Mouse (Mus musculus) neural tube, embryonic 15.5 days (tissue): Measurements from ENCODE around the gene Pak1. TPM values are rescaled to one million over a fixed set of nuclear protein-coding genes. Genes with fewer than 3 reads are reported as not detected.
A peak's percentile ranks its signal among the peaks of the same experiment; 100 is the strongest.

Source experiments
- ATAC-seq: fragments of 200-750 bp; cut with Nextera tagmentation; 2 replicates; pipeline ENCODE4 v1.8.0; 2017; ENCODE audit warnings: mild to moderate bottlenecking, moderate TSS enrichment, moderate library complexity; ENCODE audit not compliant: low FRiP score
- H3K27ac ChIP-seq: fragments of 300-500 bp; sonication (generic); replicated peaks from 2 replicates; pipeline ENCODE4 v1.5.1; 2015; ENCODE audit warnings: mild to moderate bottlenecking, inconsistent platforms
- H3K27me3 ChIP-seq: fragments of 300-500 bp; sonication (generic); replicated peaks from 2 replicates; pipeline ENCODE4 v1.6.1; 2015; ENCODE audit warnings: inconsistent platforms
- H3K36me3 ChIP-seq: fragments of 300-500 bp; sonication (generic); 2 replicates; pipeline ENCODE4 v1.6.1; 2015; ENCODE audit warnings: inconsistent platforms
- H3K4me1 ChIP-seq: fragments of 300-500 bp; sonication (generic); 2 replicates; pipeline ENCODE4 v1.6.1; 2015; ENCODE audit warnings: inconsistent platforms
- H3K4me2 ChIP-seq: fragments of 300-500 bp; sonication (generic); 2 replicates; pipeline ENCODE4 v1.6.1; 2015; ENCODE audit warnings: inconsistent platforms, mild to moderate bottlenecking, moderate library complexity
- H3K4me3 ChIP-seq: fragments of 300-500 bp; sonication (generic); replicated peaks from 2 replicates; pipeline ENCODE4 v1.5.1; 2015; ENCODE audit warnings: mild to moderate bottlenecking, inconsistent platforms
- H3K9ac ChIP-seq: fragments of 300-500 bp; sonication (generic); replicated peaks from 2 replicates; pipeline ENCODE4 v1.6.1; 2015; ENCODE audit warnings: mild to moderate bottlenecking, inconsistent platforms
- H3K9me3 ChIP-seq: fragments of 300-500 bp; sonication (generic); replicated peaks from 2 replicates; pipeline ENCODE4 v1.6.1; 2016; ENCODE audit warnings: inconsistent platforms
- WGBS: fragments of 180-500 bp; shearing (Covaris S2); methylation state at CpG from one replicate; pipeline ENCODE4 v1.1.7; 2015; ENCODE audit warnings: mixed read lengths; 5-methylcytosine and 5-hydroxymethylcytosine counted together
- polyA plus RNA-seq: library from polyadenylated mRNA; unstranded; fragments of >200 nt; fragmentation: Nextera tagmentation; extraction: Ambion mirVana; gene quantifications from 2 replicates; pipeline ENCODE4 v1.2.1, GENCODE M21; 2015

Pak1 gene
- polyA plus RNA-seq, 1 experiment from 2014 or later: 134 TPM

DNA sequence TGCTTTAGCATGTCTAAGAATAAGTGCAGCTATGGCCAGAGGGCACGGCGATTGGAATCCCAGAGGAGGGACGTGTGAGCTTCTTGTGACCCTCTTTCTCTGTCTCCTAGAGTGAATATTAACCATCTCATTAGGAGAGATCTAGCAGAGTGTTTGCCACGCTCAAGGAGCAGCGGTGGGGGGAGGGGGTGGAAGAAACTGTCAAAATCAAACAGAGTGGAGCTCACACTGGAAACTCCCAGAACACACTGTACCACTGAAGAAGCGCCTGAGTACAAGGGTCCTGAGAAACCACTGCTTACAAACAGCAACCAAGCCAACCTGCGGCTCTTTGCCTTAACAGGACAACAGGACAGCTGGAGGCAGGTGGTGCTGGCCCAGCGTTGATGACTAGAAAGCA lies 6.8 kb upstream of the Pak1 start:
- Histone ChIP-seq H3K27ac (no peak overlapping the region), H3K9ac (no peak overlapping the region), H3K4me1 (no peaks in the 10 kb centered on the region), H3K4me2 (no peak overlapping the region), H3K4me3 (no peak overlapping the region), H3K27me3 (0 out of 2 replicates have a peak, but pooled peaks cover 3% of the 10 kb centered on the region), H3K36me3 (no peaks in the 10 kb centered on the region), H3K9me3 (no peaks in the 10 kb centered on the region)
- no peak for ATAC-seq
- 79% methylated on average over 8 of the region's 8 CpGs for WGBS

DNA sequence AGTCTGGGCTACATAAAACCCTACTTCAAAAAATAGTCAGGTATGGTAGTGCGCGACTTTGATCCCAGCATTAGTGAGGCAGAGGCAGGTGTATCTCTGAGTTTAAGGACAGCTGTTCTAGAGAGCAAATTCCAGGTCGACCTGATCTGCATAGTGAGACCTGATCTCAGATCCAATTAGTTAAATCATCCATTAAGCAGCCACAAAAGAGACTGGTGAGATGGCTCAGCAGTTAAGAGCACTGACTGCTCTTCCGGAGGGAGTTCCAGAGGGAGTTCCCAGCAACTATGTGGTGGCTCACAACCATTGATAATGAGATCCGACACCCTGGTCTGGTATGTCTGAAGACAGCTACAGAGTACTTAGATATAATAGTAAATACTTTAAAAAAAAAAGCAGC lies 4.8 kb upstream of the Pak1 start:
- whole genome bisulfite sequencing: 63% methylated on average over 5 of the region's 5 CpGs
- Histone ChIP-seq H3K27ac (no peak overlapping the region), H3K4me3 (no peak overlapping the region), H3K27me3 (0 out of 2 replicates have a peak, but pooled peaks cover 3% of the 10 kb centered on the region), H3K4me1 (0 out of 2 replicates have a peak, but pooled peaks cover 4% of the 10 kb centered on the region), H3K4me2 (no peak overlapping the region), H3K36me3 (no peaks in the 10 kb centered on the region), H3K9ac (no peak overlapping the region), H3K9me3 (no peaks in the 10 kb centered on the region)
- no peak for ATAC-seq

DNA sequence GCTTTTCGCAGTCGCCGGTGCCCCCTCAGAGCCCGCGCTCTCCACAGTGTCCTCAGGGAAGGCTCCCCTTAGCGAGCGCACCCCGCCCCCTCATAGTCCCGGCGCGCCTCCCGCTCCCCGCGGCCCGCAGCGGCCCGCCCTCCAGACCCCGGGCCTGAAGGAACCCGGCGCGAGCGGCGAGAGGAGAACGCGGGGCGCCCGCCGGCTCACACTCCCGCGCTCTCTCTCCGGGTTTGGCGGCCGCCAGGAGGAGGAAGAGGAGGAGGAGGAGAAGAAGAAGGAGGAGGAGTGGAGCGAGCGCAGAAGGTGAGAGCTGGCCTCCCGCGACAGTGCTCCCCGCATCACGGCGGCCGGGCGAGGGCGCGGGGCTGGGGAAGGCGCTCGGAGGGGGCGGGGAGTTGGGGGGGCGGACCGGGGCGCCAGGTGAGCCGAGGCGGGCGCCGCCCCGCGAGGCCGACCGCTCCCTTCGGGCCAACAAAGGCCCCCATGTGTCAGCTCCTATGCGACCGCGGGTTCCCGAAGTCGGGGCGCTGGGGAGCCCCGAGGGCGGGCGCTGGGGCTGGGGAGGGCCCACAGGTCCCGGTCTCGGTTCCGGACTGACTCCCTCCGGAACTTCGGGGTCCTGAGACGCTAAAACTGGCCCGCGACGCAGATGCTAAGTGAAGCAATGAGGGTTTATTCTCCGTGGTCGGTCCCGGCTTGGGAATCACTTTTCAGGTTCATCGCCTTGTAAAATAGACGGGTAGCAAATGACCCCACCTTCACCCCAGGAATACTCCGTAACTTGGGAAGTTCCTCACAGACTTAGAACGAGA lies 535 bp downstream of the Pak1 start:
- H3K9ac ChIP-seq: peak overlapping the region; percentile 89
- peak; percentile 68 for ATAC-seq
- H3K4me1 ChIP-seq: peaks cover 15% of the 10 kb centered on the region

DNA sequence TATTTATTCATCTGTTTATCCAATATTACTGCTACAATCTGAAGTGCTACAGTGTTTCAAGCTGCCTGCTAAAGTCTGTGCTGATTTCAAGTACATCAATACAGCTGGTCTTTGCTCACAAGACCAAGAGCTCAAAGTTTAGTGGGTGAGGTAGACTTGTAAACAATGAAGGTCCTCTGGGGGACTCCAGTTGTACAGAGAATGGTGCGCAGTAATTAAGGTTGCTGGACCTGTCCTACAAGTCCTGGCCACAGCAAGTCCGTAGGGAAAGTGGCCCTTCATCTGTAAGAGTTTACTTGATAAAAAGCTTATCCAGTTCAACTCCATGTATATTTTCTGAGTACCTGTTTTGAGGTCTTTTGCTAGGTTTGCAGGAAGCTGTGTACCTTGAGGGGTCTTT lies 1.9 kb downstream of the Pak1 start:
- WGBS: 44% methylated on average over 2 of the region's 2 CpGs
- no peaks in the 10 kb centered on the region for H3K9me3 ChIP-seq

More for the DNA sequence above, 535 bp downstream of the Pak1 start:
- Histone ChIP-seq H3K4me3 (peak overlapping the region; percentile 91), H3K36me3 (no peaks in the 10 kb centered on the region), H3K27ac (peak overlapping the region; percentile 82), H3K27me3 (0 out of 2 replicates have a peak, but pooled peaks cover 3% of the 10 kb centered on the region), H3K4me2 (peak overlapping the region; percentile 79), H3K9me3 (no peaks in the 10 kb centered on the region)
- WGBS: under 1% methylated on average over 70 of the region's 84 CpGs

DNA sequence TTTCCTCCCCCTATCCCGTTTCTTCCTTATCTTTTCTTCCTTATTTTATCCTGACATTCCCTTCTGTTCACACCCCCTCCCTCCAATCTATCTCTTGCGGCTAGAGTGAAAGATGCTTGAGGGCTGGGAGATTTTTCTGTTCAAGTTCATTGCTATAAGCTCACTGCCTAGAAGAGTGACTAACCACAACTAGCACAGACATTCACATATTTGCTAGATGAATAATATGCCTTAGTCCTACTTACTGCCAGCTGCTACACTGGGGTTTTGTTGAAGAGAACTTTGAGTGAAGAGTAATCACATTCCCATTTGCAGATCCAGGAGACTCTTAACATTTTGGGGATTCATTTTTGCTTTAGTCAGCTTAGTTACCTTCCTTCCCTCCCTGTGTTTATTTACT lies 4.0 kb downstream of the Pak1 start:
- Histone ChIP-seq H3K27ac (no peak overlapping the region), H3K4me3 (no peak overlapping the region), H3K36me3 (no peaks in the 10 kb centered on the region), H3K9ac (no peak overlapping the region), H3K4me1 (peaks cover 15% of the 10 kb centered on the region), H3K27me3 (no peaks in the 10 kb centered on the region), H3K9me3 (no peaks in the 10 kb centered on the region), H3K4me2 (no peak overlapping the region)
- WGBS: 69% methylated on average over 2 of the region's 2 CpGs
- ATAC-seq: no peak

More for the DNA sequence above, 1.9 kb downstream of the Pak1 start:
- Histone ChIP-seq H3K27me3 (0 out of 2 replicates have a peak, but pooled peaks cover 3% of the 10 kb centered on the region), H3K4me1 (peaks cover 15% of the 10 kb centered on the region), H3K9ac (no peak overlapping the region), H3K4me2 (peak overlapping the region; percentile 79), H3K36me3 (no peaks in the 10 kb centered on the region), H3K27ac (no peak overlapping the region), H3K4me3 (no peak overlapping the region; the same call in 1 of the 2 replicates)
- no peak for ATAC-seq

DNA sequence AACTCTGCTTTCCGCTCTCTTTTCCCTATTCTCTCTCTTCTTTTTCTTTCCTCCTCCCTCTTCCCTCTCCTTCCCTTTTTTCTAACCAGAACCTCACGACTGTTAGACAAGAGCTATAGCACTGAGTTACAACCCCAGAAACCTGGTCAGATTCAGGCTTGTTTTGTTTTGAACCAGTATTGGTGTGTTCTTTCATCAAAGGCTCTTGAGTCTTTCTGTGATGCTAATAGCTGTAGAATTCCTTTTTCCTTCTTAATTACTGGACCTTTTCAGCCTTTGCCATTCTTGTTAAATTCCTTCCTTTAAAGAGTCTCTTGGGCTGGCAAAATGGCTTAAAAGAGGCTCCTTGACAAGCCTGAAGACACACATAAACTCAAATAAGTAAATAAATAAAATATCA lies 14.8 kb downstream of the Pak1 start:
- WGBS: 12% methylated on average over 2 of the region's 2 CpGs

DNA sequence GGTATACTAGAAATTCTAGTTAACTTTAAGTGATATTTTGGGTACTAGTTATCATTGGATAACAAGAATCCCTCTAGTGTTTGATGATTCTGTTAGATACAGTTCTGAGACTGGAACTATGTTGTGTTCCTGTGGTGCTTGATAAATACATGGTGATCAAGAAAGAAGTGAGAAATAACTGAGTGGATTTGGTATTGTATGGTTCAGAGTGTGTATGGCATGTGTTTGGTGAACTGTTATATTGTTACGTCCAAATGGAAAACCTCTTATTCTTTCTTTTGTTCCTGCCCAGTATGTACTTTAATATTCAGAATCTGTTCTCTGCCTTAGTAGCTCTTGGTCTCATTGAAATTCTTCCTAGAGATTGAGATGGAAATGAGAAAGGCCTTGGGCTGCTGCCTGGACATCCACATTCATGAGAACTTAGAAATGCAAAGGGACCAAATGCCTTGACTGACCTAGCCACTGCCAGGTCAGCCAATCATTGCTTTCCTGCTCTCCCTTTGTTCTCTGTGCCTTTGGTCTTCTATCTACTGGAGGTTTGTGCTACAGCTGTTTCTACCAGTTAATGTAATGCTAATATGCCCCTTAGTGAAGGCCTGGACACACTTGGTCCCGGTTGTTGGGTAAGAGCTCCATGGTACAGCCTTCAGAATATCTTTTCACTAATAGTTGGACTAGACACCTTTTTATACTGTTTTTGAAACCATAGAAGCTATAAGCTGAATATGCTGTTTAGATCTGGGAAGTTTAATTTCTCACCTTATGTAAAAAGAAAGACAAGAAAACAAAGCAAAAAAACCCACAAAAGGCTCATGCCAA lies 16.1 kb downstream of the Pak1 start:
- Histone ChIP-seq H3K9me3 (no peaks in the 10 kb centered on the region), H3K9ac (no peak overlapping the region), H3K27ac (peak overlapping the region; percentile 13; the same call in 1 of the 2 replicates), H3K27me3 (no peaks in the 10 kb centered on the region), H3K4me3 (no peak overlapping the region), H3K4me1 (peaks cover 7% of the 10 kb centered on the region), H3K4me2 (no peak overlapping the region), H3K36me3 (no peaks in the 10 kb centered on the region)
- WGBS: 30% methylated on average over 2 of the region's 2 CpGs
- ATAC-seq: no peak

More for the DNA sequence above, 14.8 kb downstream of the Pak1 start:
- no peaks in the 10 kb centered on the region for H3K9me3 ChIP-seq
- H3K4me3 ChIP-seq: no peak overlapping the region
- no peak overlapping the region for H3K4me2 ChIP-seq
- no peaks in the 10 kb centered on the region for H3K36me3 ChIP-seq
- peaks cover 7% of the 10 kb centered on the region for H3K4me1 ChIP-seq
- ATAC-seq: no peak
- H3K27me3 ChIP-seq: no peaks in the 10 kb centered on the region
- no peak overlapping the region for H3K9ac ChIP-seq
- H3K27ac ChIP-seq: no peak overlapping the region

DNA sequence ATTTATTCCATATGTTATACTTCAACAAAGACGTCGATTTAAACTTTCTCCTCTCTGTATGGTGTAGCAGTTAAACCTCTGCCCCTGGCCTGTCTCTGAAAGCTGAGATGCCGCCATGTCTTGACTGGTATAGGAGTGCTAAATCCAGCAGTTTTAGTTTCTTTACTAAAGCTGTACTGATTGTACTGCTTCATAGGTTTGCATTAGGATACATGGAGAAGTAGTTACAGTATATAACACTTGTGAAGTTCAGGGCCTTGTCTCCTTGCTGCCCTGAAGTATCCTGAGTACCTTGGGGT lies 16.7 kb downstream of the Pak1 start:
- Histone ChIP-seq H3K4me2 (no peak overlapping the region), H3K27ac (no peak overlapping the region), H3K4me1 (peaks cover 2% of the 10 kb centered on the region), H3K9ac (no peak overlapping the region), H3K9me3 (no peaks in the 10 kb centered on the region), H3K27me3 (no peaks in the 10 kb centered on the region), H3K36me3 (no peaks in the 10 kb centered on the region), H3K4me3 (no peak overlapping the region)
- no peak for ATAC-seq
- 29% methylated on average over 3 of the region's 3 CpGs for WGBS

DNA sequence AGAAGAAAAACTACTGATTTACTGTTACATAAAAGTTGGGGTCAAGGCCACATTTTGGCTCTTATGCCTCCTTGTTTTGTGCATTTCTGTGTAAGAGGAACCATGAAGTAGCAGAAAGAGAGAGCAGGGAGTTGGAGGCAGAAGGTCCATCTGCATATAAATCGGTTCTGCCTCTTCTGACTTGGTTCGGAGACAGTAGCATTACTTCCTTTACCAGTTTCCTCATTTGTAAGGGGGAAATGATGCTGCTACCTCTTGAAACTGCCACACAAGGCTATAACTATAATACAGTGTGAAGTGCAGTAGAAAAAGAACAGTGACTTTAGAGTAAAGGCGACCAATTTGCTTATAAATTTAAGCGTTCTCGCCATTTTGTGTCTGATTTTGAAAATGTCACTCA lies 21.0 kb downstream of the Pak1 start:
- no peaks in the 10 kb centered on the region for H3K27me3 ChIP-seq
- ATAC-seq: no peak
- WGBS: 85% methylated on average over 5 of the region's 5 CpGs
- H3K27ac ChIP-seq: no peak overlapping the region
- peaks cover 2% of the 10 kb centered on the region; the same call in 1 of the 2 replicates for H3K4me1 ChIP-seq
- H3K4me2 ChIP-seq: no peak overlapping the region
- no peaks in the 10 kb centered on the region for H3K36me3 ChIP-seq
- no peak overlapping the region for H3K4me3 ChIP-seq
- H3K9ac ChIP-seq: no peak overlapping the region
- H3K9me3 ChIP-seq: no peaks in the 10 kb centered on the region

DNA sequence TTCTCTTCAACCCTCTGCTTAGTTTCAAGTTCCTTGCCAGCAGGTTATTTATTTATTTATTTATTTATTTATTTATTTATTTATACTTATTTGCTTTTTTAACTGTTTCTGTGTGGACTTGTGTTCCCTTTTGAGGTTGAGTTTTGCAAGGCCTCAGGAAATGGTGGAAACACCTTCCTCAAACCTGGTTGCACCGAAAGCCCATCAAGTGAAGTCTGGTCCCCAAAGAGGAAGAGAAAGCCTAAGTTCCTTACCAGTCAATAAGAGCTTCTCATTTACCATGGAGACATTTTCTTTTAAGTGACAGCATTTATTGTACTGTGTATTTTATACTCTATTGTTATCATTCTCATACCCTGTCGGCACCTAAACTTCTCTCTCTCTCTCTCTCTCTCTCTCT lies 33.5 kb downstream of the Pak1 start:
- Histone ChIP-seq H3K4me1 (no peaks in the 10 kb centered on the region), H3K4me3 (no peak overlapping the region), H3K9ac (no peak overlapping the region), H3K27ac (no peak overlapping the region), H3K36me3 (no peaks in the 10 kb centered on the region), H3K9me3 (no peaks in the 10 kb centered on the region), H3K27me3 (no peaks in the 10 kb centered on the region), H3K4me2 (no peak overlapping the region)
- no peak for ATAC-seq
- WGBS: 85% methylated on average over 2 of the region's 2 CpGs

DNA sequence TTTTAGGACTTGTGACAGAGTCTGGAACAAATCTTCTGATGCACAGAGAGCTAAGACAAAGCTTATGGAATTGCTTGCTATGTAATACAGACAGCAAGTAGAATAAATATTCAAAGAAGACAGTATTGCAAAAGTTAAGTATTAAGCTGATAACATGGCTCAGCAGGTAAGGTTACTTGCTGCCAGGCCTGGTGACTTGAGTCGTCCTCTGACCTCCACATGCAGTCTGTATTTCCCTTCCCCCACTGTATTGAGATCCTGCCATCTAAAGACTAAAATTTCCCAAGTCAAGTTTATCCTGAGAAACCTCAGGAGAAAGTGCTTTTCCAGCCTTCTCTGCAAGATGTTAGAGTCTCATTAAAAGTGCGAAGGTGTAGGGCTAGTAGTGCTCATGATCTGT lies 40.8 kb downstream of the Pak1 start:
- Histone ChIP-seq H3K27me3 (no peaks in the 10 kb centered on the region), H3K36me3 (no peaks in the 10 kb centered on the region), H3K27ac (no peak overlapping the region), H3K4me1 (no peaks in the 10 kb centered on the region), H3K9me3 (no peaks in the 10 kb centered on the region), H3K4me2 (no peak overlapping the region), H3K4me3 (no peak overlapping the region), H3K9ac (no peak overlapping the region)
- no peak for ATAC-seq
- WGBS: 86% methylated on average over 2 of the region's 2 CpGs

DNA sequence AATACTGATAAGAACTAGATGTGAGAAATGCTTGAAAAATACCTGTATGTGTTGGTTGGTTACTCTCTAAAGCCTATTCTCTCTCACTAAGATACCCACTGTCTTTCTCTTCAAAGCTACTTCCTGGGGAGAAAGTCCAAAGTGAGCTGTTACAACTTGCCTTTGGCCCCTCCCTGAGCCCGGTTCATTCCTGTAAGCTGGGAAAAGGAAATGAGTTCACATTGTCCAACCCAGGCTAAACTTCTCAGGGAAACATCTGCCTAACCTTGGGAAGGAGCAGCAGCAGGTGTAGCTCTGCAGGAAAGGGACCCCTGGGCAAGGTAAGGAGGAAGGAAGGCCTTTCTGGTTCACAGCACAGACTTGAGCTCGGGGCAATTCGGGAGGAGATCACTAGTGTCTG lies 42.4 kb downstream of the Pak1 start:
- H3K27ac ChIP-seq: no peak overlapping the region
- H3K4me2 ChIP-seq: no peak overlapping the region
- no peaks in the 10 kb centered on the region for H3K4me1 ChIP-seq
- no peak overlapping the region for H3K4me3 ChIP-seq
- H3K36me3 ChIP-seq: no peaks in the 10 kb centered on the region
- H3K27me3 ChIP-seq: no peaks in the 10 kb centered on the region
- WGBS: 76% methylated on average over 3 of the region's 3 CpGs
- ATAC-seq: no peak
- no peak overlapping the region for H3K9ac ChIP-seq
- H3K9me3 ChIP-seq: no peaks in the 10 kb centered on the region
